ENCODE assay signal across 8 mouse cellular contexts in the genomic region with DNA sequence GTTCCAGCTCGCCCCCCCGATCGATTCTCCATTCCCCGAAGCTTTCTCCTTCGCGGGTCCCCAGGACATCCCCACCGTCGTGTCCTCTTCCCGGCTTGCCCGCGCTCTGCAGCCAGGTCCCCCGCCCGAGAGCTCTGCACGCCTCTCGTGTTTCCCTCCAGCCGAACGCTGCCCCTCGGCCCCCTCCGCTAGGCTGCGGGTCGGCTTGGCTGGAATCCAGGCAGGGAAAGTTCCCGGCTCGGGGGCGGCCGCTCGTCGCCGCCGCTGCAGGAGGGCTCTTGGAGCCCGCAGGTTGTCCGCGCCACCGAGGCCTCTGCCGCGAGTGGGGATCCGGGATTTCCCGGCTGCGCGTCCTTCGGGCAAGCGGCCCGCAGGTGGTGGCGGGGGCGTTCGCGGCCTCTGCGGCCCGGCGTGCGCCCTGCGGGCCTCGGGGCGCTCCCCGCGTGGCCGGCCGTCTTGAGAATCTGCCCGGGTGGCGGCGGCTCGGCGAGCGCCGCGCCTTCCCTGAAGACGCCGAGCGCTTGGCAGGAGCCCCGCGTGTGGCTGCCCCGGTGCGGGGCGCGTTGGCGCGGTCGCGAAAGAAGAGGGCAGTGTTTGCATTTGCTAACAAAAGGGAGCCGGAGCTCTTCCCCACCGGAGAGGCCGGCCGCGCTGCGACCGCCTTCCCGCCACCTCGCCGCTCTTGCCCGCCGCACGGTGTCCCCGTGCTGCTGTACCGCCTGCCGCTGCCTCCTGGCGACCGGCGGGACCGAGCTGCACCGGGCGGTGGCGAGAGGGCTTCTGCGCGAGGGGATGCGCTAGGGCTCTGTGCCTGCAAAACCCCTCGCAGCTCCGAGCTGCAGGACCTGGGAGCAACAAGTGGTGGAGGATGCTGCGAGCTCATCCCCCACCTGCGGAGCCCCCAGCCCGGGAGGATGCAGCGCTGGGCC. TPM values are rescaled to one million over a fixed set of nuclear protein-coding genes. Genes with fewer than 3 reads are reported as not detected.
DNase-seq lines count a peak whose midpoint lies in the region; ATAC-seq and TF ChIP-seq lines count a peak whose summit lies in the region.

No protein-coding gene starts in this region.

- under 1% methylated on average over 110 of the region's 110 CpGs for WGBS in lung, embryonic 15.5 days

- no peak overlapping the region for H3K27ac ChIP-seq in ES-E14 (ENCODE audit: insufficient read depth, low read depth, low read length, poor library complexity, severe bottlenecking)
- peak overlapping the region; percentile 75 for H3K27ac ChIP-seq in lung, embryonic 15.5 days

- peak overlapping the region; percentile 97 for H3K9ac ChIP-seq in ES-E14 (ENCODE audit: insufficient read depth, low read depth, low read length, poor library complexity, severe bottlenecking)
- H3K9ac ChIP-seq in lung, embryonic 15.5 days: peak overlapping the region; percentile 63

- peak; percentile 9; the same call in 1 of the 2 replicates for ATAC-seq in frontal cortex, adult (ENCODE audit: low TSS enrichment)
- ATAC-seq in lung, embryonic 15.5 days (ENCODE audit: borderline replicate concordance, extremely low read depth, low FRiP score, low TSS enrichment): peak; percentile 8; the same call in 1 of the 2 replicates

- no peak for DNase-seq in ES-E14 (ENCODE audit: low read depth, low spot score)
- peak; percentile 84 for DNase-seq in cerebellum, adult 11-12 months
- peak; percentile 60 to 63 for DNase-seq in heart, postnatal 36 days
- peak; percentile 74 to 81 for DNase-seq in layer of hippocampus, postnatal 10 days (ENCODE audit: low spot score in 2 of 2)
- peak; percentile 72 for DNase-seq in ovary, postnatal 36 days (ENCODE audit: low spot score)
- DNase-seq in urinary bladder, postnatal 36 days (ENCODE audit: low spot score in 2 of 2): peak; percentile 48 to 65

- intact Hi-C loops in heart, postnatal 36 days (cut with DNase I): loop anchor here (2.0 kb wide), 1 partner anchor 168 kb away; no protein-coding TSS in a partner anchor

- no peaks in the 10 kb centered on the region for H3K9me3 ChIP-seq in ES-E14 (ENCODE audit: control insufficient read depth, insufficient read depth, low read depth, low read length)
- no peaks in the 10 kb centered on the region for H3K9me3 ChIP-seq in lung, embryonic 15.5 days

- H3K27me3 ChIP-seq in lung, embryonic 15.5 days: peaks cover 47% of the 10 kb centered on the region

- no peaks in the 10 kb centered on the region for H3K36me3 ChIP-seq in ES-E14 (ENCODE audit: control insufficient read depth, insufficient read depth, low read length, poor library complexity, severe bottlenecking)
- no peaks in the 10 kb centered on the region for H3K36me3 ChIP-seq in lung, embryonic 15.5 days

- H3K4me2 ChIP-seq in lung, embryonic 15.5 days: peak overlapping the region; percentile 88

- H3K4me3 ChIP-seq in ES-E14 (ENCODE audit: insufficient read depth in 1 of 2, low read depth in 1 of 2, low read length in 2 of 2, poor library complexity in 1 of 2, severe bottlenecking in 1 of 2): peak overlapping the region; percentile 93 to 99
- peak overlapping the region; percentile 75 for H3K4me3 ChIP-seq in lung, embryonic 15.5 days

- in situ Hi-C loops in ES-E14 (cut with MboI; ENCODE audit: low sequenced_read_pairs in 2 of 2, unreplicated experiment in 2 of 2): no loop called here

- H3K4me1 ChIP-seq in ES-E14 (ENCODE audit: control insufficient read depth in 2 of 2, insufficient read depth in 2 of 2, low read length in 2 of 2, poor library complexity in 1 of 2): peaks cover 4 to 9% of the 10 kb centered on the region in 2 experiments
- peaks cover 30% of the 10 kb centered on the region for H3K4me1 ChIP-seq in lung, embryonic 15.5 days

TF ChIP-seq in ES-E14, 5 proteins besides CTCF, POLR2A, EP300 and RAD21:
- TF ChIP-seq ZNF384 (IDR thresholded peaks at IDR 0.05; ENCODE audit: low read depth, low read length) (no peak), ZC3H11A (IDR thresholded peaks at IDR 0.05; ENCODE audit: borderline replicate concordance, low read depth, low read length) (no peak), CHD2 (IDR thresholded peaks at IDR 0.05; ENCODE audit: low read depth, low read length) (no peak), HCFC1 (IDR thresholded peaks at IDR 0.05; ENCODE audit: borderline replicate concordance, insufficient read depth, low read length) (no peak), MAFK (IDR thresholded peaks at IDR 0.05; ENCODE audit: insufficient read depth, low read depth, low read length) (no peak)

RNA-seq across cellular contexts. Expression of a gene that starts 1.2 kb away (rescaled TPM):
- 78.7 and 121 TPM in 2 replicates for total RNA-seq in ES-E14 (2012; rRNA removed)
- 1 to 10 TPM; 2.0 to 2.8 TPM for total RNA-seq in heart, postnatal 36 days (2021)
- 100 to 1,000 TPM; 300 to 315 TPM for total RNA-seq in layer of hippocampus, postnatal 10 days (2021)
- 75.5 and 82.9 TPM in 2 replicates for polyA plus RNA-seq in lung, embryonic 15.5 days (2015; fragmentation: Nextera tagmentation; extraction: Ambion mirVana)

Comparison
In these comparisons a context has a peak if more than half of its experiments do, and no peak if none do; other contexts are left out.
1. RNA of a gene that starts 1.2 kb away (total RNA-seq): 300 to 315 TPM in layer of hippocampus, postnatal 10 days and 78.7 to 121 TPM in ES-E14; 2.0 to 2.8 TPM in heart, postnatal 36 days; every median in the first group is over 10 times any median in the second.